Mouse (Mus musculus) liver, adult (tissue): ENCODE results near the gene Ranbp9.

ENCODE experiments used
- GATA4 ChIP-seq: IDR thresholded peaks from 2 replicates; pipeline ENCODE4 v1.6.1; 2014; ENCODE audit warnings: mild to moderate bottlenecking, low read length; ENCODE audit not compliant: insufficient replicate concordance

Gene Ranbp9

GRCm38 (mm10) chr13:43370063-43370462, 111.0 kb downstream of the Ranbp9 start:
- peak; percentile 61; the same call in 1 of the 2 replicates for TF ChIP-seq GATA4

- TF ChIP-seq GATA4 = no peak; the same call in 1 of the 2 replicates
Measured at GRCm38 (mm10) chr13:43365825-43366184, 115.3 kb downstream of the Ranbp9 start.

- TF ChIP-seq GATA4 = no peak; the same call in 1 of the 2 replicates
Measured at GRCm38 (mm10) chr13:43364985-43365824, 115.9 kb downstream of the Ranbp9 start, which contains the start of gene Sirt5. Sirt5 (plus strand) TSS chr13:43365496.

GRCm38 (mm10) chr13:43362353-43362752, 118.7 kb downstream of the Ranbp9 start:
- no peak for TF ChIP-seq GATA4

GRCm38 (mm10) chr13:43360534-43360933, 120.5 kb downstream of the Ranbp9 start:
- no peak for TF ChIP-seq GATA4

- TF ChIP-seq GATA4 = no peak
Measured at GRCm38 (mm10) chr13:43356346-43357125, 124.5 kb downstream of the Ranbp9 start.

- no peak for TF ChIP-seq GATA4
Measured at GRCm38 (mm10) chr13:43354362-43354761, 126.7 kb downstream of the Ranbp9 start.

- no peak for TF ChIP-seq GATA4
Measured at GRCm38 (mm10) chr13:43353356-43353755, 127.7 kb downstream of the Ranbp9 start.
